Comparison of ENCODE assay signal across 9 mouse cellular contexts in the genomic region with DNA sequence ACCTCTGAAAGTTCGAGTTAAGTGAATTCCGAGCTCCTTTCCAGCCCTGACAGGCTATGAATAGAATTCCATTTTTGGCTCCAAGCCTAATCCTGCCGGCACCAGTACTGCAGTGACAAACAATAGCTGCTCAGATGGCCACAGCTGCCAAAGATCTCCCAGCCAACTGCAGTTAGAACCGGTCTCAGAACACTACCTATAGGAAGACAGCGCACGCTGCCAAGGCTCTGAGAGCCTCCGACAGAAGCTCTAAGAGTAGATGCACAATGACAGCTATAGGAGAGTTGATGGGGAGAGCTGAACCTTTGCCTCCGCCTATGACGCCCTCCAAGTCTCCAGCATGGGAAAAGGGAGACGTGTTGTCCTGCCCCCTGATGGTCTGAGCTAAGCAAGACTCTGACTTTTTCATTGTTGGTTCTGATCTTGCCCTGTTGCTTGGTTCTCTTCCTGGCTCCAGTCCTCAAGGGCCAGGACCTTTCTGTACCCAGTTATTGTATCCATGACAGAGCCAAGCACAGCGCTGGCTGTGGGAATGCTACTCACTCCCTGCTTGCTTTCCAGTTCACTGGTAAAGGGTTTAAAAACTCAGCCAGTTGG.
DNase-seq lines count a peak whose midpoint lies in the region; ATAC-seq and TF ChIP-seq lines count a peak whose summit lies in the region.
"Had no signal": no experiment of that assay in that cellular context is flagged by ENCODE, and none has a peak within 500 bp of the region (broad histone marks: within the 10 kb centered on the region; RNA-seq: fewer than 3 reads in every experiment).

No protein-coding gene starts in this region.

- peak; percentile 47 for DNase-seq in adrenal gland, postnatal 25 days
- DNase-seq in embryonic facial prominence, embryonic 10.5 days (ENCODE audit: low spot score) = peak; percentile 58
- DNase-seq in heart, adult 2 months = peak; percentile 76 to 78
- peak; percentile 48 for DNase-seq in kidney, adult 11 months
- peak; percentile 52 to 69 for DNase-seq in left cerebral cortex, postnatal 10 days (ENCODE audit: extremely low spot score in 1 of 2, low spot score in 2 of 2)
- DNase-seq in testis, postnatal 10 days (ENCODE audit: low spot score) = peak; percentile 67
- no peak for DNase-seq in urinary bladder, adult 2 months (ENCODE audit: low spot score)

- TF ChIP-seq CTCF in heart, adult 2 months (IDR thresholded peaks at IDR 0.05) = peak; percentile 60

- H3K27me3 ChIP-seq in embryonic facial prominence, embryonic 10.5 days (replicated peaks; ENCODE audit: low read depth, poor library complexity, severe bottlenecking) = no peaks in the 10 kb centered on the region
- H3K27me3 ChIP-seq in heart, adult 2 months (ENCODE audit: control insufficient read depth, insufficient read depth, low read length) = no peaks in the 10 kb centered on the region
- no peaks in the 10 kb centered on the region; the same call in 1 of the 2 replicates for H3K27me3 ChIP-seq in midbrain, embryonic 15.5 days (replicated peaks)

- peak overlapping the region; percentile 73 for H3K27ac ChIP-seq in embryonic facial prominence, embryonic 10.5 days (replicated peaks)
- peak overlapping the region; percentile 74 for H3K27ac ChIP-seq in heart, adult 2 months
- H3K27ac ChIP-seq in midbrain, embryonic 15.5 days = peak overlapping the region; percentile 53

- no peak overlapping the region for H3K4me3 ChIP-seq in embryonic facial prominence, embryonic 10.5 days
- H3K4me3 ChIP-seq in heart, adult 2 months = peak overlapping the region; percentile 52
- H3K4me3 ChIP-seq in midbrain, embryonic 15.5 days = 0 out of 2 replicates have a peak overlapping the region, but pooled peaks have one; percentile 8
- H3K4me3 ChIP-seq: megakaryocyte, embryonic 14.5 days had no signal

- H3K36me3 ChIP-seq in embryonic facial prominence, embryonic 10.5 days (replicated peaks) = 0 out of 2 replicates have a peak, but pooled peaks cover 5% of the 10 kb centered on the region
- no peaks in the 10 kb centered on the region; the same call in 1 of the 2 replicates for H3K36me3 ChIP-seq in heart, adult 2 months (ENCODE audit: control insufficient read depth, insufficient read depth, low read length)
- H3K36me3 ChIP-seq in midbrain, embryonic 15.5 days (replicated peaks) = no peaks in the 10 kb centered on the region

- no peaks in the 10 kb centered on the region for H3K9me3 ChIP-seq in embryonic facial prominence, embryonic 10.5 days
- no peaks in the 10 kb centered on the region for H3K9me3 ChIP-seq in midbrain, embryonic 15.5 days
- H3K9me3 ChIP-seq: megakaryocyte, embryonic 14.5 days had no signal

- intact Hi-C loops in heart, adult 2 months (cut with DNase I) = loop anchor here (1.0 to 10.0 kb wide), 2 partner anchors 60 to 304 kb away; no protein-coding TSS in a partner anchor
- intact Hi-C loops in left cerebral cortex, postnatal 10 days (cut with DNase I) = no loop called here

- peak; percentile 90 for ATAC-seq in midbrain, embryonic 15.5 days (replicated peaks)

- no peak for TF ChIP-seq POLR2A in heart, adult 2 months (IDR thresholded peaks at IDR 0.05; ENCODE audit: insufficient read depth, low read depth, low read length)

- peak overlapping the region; percentile 62 for H3K9ac ChIP-seq in heart, adult 2 months (ENCODE audit: low read depth, low read length)
- no peak overlapping the region for H3K9ac ChIP-seq in midbrain, embryonic 15.5 days

- H3K79me2 ChIP-seq in heart, adult 2 months (replicated peaks; ENCODE audit: control insufficient read depth, insufficient read depth, low read length) = no peaks in the 10 kb centered on the region

- peak overlapping the region; percentile 37 for H3K4me2 ChIP-seq in midbrain, embryonic 15.5 days

- H3K4me1 ChIP-seq in embryonic facial prominence, embryonic 10.5 days = peaks cover 88% of the 10 kb centered on the region
- peaks cover 2% of the 10 kb centered on the region for H3K4me1 ChIP-seq in heart, adult 2 months (ENCODE audit: control insufficient read depth, insufficient read depth, low read length)
- H3K4me1 ChIP-seq in midbrain, embryonic 15.5 days = peaks cover 44% of the 10 kb centered on the region
- H3K4me1 ChIP-seq: megakaryocyte, embryonic 14.5 days had no signal

- 17% methylated on average over 11 of the region's 11 CpGs for WGBS in embryonic facial prominence, embryonic 10.5 days
- WGBS in heart, adult 2 months = 7% methylated on average over 11 of the region's 11 CpGs
- WGBS in midbrain, embryonic 15.5 days = 3% methylated on average over 11 of the region's 11 CpGs

- 0 out of 2 replicates have a peak, but pooled peaks have one; percentile 35 for TF ChIP-seq EP300 in heart, adult 2 months (IDR thresholded peaks at IDR 0.05; ENCODE audit: insufficient read depth, low read depth, low read length)
